Mouse (Mus musculus) cerebellum, adult 18-20 months (tissue): ENCODE measurements around the gene Dglucy.
A peak's percentile ranks its signal among the peaks of the same experiment; 100 is the strongest.

Source experiments
- DNase-seq, 2 experiments: peaks; one replicate each; pipeline ENCODE4 v3.0.0; 2021

Dglucy gene

GRCm38 (mm10) chr12:100886877-100887276, 108.0 kb downstream of the Dglucy start:
- no peak for DNase-seq

DNA sequence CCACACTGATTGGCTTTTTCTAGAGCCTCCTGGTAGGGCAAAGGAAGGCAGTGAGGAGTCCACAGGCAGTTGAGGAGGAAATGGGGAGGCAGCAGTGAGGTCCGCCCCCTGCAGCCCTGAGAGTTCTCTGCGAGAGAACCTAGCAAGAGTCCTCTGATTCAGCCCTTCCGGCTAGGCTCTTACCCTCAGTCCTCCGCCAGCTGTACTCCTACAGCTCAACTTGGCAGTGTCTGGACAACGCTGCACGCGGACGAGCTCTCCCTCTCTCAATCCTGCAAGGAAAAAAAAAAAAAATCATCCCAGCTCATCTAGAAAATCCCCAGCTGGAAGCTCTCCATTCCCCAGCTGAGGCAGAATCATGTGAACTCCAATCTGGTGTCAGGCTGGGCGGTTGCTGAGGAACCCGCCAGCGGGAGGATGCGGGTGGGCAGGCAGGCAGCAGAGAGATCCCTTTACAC, 109.0 kb downstream of the Dglucy start:
- DNase-seq, result peak; percentile 61 to 65

DNA sequence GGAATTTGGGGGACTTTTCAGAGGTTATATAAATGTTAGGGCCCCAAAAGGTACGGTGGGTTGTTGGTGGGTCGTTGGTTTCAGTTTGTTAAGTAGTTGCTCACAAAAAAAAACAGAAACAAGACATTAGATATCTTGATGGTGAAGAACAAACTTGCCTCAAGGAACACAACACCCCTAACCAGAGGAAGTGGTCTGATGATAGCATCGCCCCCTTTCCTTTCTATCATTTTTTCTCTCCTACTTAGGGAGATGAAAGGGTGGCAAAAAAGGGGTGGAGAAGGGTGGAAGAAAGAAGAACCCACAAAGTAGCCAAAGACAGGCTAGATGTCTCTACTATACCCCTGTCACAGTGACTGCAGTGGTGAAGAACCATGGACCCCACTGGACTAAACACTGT, 111.7 kb downstream of the Dglucy start:
- DNase-seq, result no peak

DNA sequence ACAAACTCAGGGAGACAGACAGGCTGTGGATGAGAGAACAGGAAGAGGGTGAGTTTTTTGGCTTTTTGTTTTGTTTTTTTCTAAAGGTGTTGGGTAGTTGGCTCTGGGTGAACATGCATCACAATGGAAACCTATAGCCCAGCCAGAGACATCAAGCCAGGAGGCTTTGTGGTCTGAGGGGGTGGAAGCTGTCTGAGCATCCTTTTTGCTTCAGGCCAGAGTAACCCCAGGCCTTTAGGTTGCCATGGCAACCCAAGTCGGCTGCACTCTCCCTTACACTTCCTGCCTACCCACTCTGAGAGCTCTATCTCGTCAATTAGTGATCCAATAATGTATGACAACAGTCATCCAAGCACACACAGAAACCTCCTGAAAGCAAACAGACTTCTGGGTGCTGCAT, 116.6 kb downstream of the Dglucy start:
- DNase-seq, result no peak

GRCm38 (mm10) chr12:100896661-100897060, 117.8 kb downstream of the Dglucy start:
- no peak for DNase-seq

DNA sequence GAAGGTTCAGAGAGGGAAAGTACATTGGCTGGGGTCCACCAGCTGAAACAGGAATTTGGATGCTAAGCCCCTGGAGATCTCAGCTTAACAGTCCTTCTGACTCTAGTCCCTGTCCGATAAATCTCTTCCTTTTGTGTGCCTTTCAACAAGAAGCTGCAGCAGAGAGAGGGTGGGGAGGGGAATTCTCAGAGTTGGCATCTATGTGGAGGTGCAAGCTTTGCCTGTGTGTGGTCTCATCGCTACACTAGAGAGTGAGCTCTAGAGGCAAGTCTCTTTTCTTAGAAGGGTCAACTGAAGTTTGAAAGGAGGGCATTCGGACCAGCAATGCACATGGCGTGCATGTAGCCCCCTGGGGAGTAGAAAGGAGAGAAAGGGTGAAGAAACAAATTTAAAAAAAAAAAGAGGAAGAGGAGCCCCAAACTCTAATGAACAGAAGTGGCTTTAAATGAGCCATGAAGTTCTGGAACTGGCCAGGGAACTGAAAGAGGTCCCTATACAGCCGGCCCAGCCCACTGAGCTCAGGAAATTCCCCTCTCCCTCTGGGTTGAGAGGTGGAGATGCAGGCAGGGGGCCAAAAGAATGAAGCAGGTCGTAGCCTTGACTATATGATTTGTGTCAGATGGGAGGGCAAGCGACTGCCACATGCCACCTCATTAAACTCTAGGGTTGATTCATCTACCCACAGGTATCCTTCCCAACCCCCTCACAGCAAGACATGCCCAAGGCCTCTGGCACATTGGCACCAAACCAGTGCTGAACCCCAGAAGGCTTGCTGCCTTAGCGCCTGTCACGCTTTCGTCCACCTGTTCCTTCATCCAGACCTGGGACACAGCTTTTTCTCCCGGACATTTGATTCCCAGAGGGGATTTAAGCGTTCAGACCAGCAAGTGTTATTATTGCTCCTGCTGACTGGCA, 119.1 kb downstream of the Dglucy start:
- DNase-seq, result peak; percentile 81 to 90

- peak; percentile 85 to 88 for DNase-seq
These were observed 120.3 kb downstream of the Dglucy start for GRCm38 (mm10) chr12:100899111-100899640.

DNA sequence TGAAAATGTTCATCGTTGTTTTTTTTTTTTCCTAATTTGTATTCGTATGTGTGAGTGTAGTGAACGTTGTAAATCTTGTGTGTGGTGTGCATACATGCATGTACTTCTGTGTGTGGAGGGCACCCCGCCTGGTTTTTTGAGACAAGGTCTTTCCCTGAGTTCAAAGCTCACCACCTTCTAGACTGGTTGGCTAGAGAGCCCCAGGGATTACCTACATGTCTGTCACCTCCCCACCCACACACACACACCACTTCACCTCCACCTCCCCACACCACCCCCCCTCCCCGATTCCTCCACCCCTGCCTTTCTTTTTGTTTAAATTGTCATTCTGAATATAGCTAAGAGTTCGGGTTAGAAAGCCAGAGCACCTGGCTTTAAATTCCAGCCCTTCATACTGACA, 122.0 kb downstream of the Dglucy start:
- no peak for DNase-seq

DNA sequence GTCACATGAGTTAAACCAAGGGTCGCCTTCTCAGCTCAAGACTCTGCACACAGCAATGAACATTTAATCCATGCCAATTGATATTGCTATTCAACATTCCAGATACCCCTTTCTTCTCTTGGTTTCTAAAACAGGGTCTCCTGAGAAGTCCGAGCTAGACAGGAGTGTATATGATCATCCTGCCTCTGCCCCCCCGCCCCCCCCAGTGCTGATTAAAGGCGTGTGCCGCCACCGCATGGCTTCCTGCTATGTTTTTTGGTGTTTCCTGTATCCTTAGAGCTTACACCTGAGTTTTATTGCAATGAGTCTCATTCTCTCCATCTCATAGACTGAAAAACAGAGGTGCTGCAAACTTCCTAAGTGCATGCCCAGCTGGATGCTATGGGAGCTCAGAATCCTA, 122.5 kb downstream of the Dglucy start:
- DNase-seq, result no peak

DNA sequence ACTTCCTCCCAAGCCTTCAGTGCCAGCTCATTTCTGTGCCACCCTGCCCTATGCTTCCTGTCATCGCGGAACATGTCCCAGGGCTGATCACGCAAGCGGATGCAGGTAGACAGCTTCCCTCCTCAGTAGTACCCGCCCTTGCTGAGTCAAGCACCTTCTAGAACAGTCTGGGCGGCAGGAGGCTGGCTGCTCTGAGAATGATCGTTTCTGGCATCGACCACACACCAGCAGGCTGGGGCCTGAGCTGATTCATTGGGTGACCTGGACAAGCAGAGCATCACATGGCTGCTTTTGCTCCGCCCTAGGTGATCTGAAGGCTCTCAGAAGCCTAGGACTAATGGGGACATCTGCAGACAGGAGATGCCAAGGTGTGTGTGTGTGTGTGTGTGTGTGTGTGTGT, 124.9 kb downstream of the Dglucy start:
- peak; percentile 56 to 72 for DNase-seq

- no peak for DNase-seq
These were observed 128.0 kb downstream of the Dglucy start for GRCm38 (mm10) chr12:100906861-100907260.

DNA sequence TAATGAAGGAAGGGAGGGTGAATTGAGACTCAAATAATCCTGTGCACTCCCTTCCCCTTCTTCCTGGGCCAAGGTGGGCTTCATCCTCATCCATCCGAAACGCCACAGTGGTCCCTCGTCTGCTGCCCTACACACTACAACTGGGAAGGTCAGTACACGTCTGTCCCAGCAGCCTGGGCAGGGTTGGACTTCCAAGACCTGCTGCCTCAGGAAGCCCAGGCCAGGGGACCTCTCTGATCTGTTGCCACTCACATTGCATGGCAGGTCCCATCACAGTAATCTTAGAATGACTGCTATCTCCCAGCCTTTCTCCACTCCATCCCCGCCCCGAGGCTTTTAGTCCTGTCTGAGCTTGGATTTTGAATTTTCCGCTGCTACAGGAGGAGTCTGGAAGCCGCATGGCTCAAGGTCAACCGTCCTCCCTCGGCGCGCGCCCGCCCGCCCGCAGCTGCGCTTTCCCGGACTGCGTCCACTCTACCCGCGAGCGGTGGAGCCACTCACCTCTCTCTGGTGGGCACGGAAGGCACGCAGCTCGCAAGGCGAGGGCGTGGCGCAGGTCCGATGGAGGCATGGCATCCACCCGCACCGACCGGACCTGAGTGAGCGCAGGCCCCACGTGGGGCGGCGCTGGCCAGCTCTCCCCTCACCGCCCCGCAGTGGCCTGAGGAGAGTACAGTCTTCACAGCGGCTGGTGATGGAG, 128.9 kb downstream of the Dglucy start, which contains the start of gene Gpr68:
Gene Gpr68, minus strand, starts transcription at position 601 of the 700 bp plus-strand sequence.
- DNase-seq, result peak; percentile 63 to 72

GRCm38 (mm10) chr12:100908298-100909034, 129.6 kb downstream of the Dglucy start:
- DNase-seq, result peak in 1 of 2 experiments; percentile 20

- peak; percentile 56 to 68 for DNase-seq
These were observed 130.9 kb downstream of the Dglucy start for GRCm38 (mm10) chr12:100909765-100910164.

GRCm38 (mm10) chr12:100910731-100911130, 131.9 kb downstream of the Dglucy start:
- peak; percentile 69 to 71 for DNase-seq

- DNase-seq, result no peak
These were observed 145.9 kb downstream of the Dglucy start for GRCm38 (mm10) chr12:100924646-100925339.

- peak; percentile 81 to 83 for DNase-seq
These were observed 147.1 kb downstream of the Dglucy start for GRCm38 (mm10) chr12:100925644-100926619.

DNA sequence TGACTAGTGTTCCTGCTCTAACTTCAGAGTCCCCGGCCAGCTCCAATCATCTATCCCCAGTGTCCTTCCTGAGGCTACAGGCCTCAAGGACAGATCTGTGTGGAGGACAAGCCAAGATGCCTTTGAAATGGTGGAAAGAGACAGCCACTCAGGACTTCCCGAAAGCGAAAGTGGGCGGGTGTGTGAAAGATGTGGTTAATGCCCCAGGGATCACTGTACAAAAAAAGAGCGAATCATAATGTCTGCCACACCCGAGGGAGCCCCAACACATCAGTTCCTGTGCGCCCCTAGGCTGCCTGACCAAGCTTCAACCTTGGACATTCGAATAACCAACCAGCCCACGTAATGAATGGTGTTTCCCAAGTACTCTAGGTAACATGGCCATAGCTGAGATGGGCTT, 149.4 kb downstream of the Dglucy start:
- no peak for DNase-seq

DNA sequence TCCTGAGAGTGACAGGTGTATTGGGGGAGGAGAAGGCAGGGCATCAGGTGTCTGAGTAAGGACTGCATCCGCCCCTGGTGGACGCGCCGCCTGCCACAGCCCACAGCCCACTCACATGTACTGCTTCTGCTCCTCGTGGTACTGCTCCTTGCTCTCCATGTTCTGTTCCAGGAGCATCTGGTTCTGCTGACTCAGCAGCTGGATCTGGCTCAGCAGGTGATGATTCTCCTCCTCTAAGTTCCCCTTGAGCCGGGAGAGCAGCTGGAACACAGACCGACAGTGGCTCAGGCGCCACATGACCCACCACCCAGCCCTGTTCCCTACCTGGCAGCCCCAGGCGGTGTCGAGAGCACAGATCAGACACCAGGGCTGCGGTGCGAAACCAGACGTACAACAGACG, 152.8 kb downstream of the Dglucy start:
- DNase-seq, result no peak

GRCm38 (mm10) chr12:100934796-100935195, 155.9 kb downstream of the Dglucy start:
- DNase-seq, result no peak

DNA sequence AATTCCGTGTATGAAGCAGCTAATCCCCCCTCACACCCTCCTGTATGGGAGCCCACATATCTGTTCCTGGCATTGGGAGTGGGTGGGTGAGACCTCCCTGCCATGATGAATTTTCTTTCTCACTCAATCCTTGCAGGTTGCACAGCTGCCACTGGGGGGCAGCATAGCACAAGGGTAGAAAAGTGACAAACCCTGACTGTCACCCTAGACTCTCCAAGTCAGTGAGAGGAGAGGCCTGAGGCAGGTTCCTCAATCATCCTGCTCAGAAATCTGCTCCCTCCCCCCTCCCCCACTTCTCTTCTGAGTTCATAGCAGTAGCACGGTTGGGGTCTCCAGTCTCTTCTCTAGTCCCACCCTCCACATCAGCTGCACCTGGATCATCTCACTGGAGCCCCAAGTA, 157.3 kb downstream of the Dglucy start:
- DNase-seq, result peak; percentile 66 to 83
